Mouse (Mus musculus) MEL (cell line): ENCODE measurements around the gene Olfr790. TPM values are rescaled to one million over a fixed set of nuclear protein-coding genes. Genes with fewer than 3 reads are reported as not detected.

Experiments used
- DNase-seq: peaks from one replicate; pipeline ENCODE4 v3.0.0; 2011; ENCODE audit warnings: low read depth, low spot score
- H3K27ac ChIP-seq: 2 replicates; pipeline ENCODE4 v1.5.1; 2012; ENCODE audit warnings: low read depth, mild to moderate bottlenecking, control low read depth, low read length, moderate library complexity; ENCODE audit not compliant: control insufficient read depth
- H3K27me3 ChIP-seq, 2 experiments: fragments of 150-350 bp in 1 of 2; sonication (generic) in 1 of 2; 2 replicates each; pipeline ENCODE4 v1.6.1; 2012; ENCODE audit warnings: low read length in 2 of 2, mild to moderate bottlenecking in 2 of 2, improper control_type of control experiment in 1 of 2, moderate library complexity in 1 of 2; ENCODE audit not compliant: insufficient read depth in 2 of 2, control insufficient read depth in 1 of 2
- H3K36me3 ChIP-seq, 2 experiments: 2 replicates each; pipeline ENCODE4 v1.6.1; 2012 to 2014; ENCODE audit warnings: low read length in 2 of 2, improper control_type of control experiment in 1 of 2, inconsistent platforms in 1 of 2, mild to moderate bottlenecking in 1 of 2; ENCODE audit not compliant: insufficient read depth in 2 of 2, control insufficient read depth in 1 of 2
- H3K4me1 ChIP-seq, 2 experiments: fragments of 150-350 bp in 1 of 2; sonication (generic) in 1 of 2; 2 replicates each; pipeline ENCODE4 v1.6.1; 2012; ENCODE audit warnings: low read length in 2 of 2, improper control_type of control experiment in 1 of 2, mild to moderate bottlenecking in 1 of 2; ENCODE audit not compliant: insufficient read depth in 2 of 2, control insufficient read depth in 1 of 2
- H3K4me3 ChIP-seq, 2 experiments: fragments of 150-350 bp in 1 of 2; sonication (generic) in 1 of 2; 2 replicates each; pipeline ENCODE4 v1.5.1; 2012; ENCODE audit warnings: low read depth in 2 of 2, low read length in 2 of 2, mild to moderate bottlenecking in 2 of 2, moderate library complexity in 2 of 2, control low read depth in 1 of 2, improper control_type of control experiment in 1 of 2; ENCODE audit not compliant: control insufficient read depth in 1 of 2, insufficient read depth in 1 of 2
- H3K79me2 ChIP-seq: 2 replicates; pipeline ENCODE4 v1.6.1; 2012; ENCODE audit warnings: mild to moderate bottlenecking, low read length, moderate library complexity; ENCODE audit not compliant: control insufficient read depth, poor library complexity, insufficient read depth
- H3K9ac ChIP-seq: 2 replicates; pipeline ENCODE4 v1.6.1; 2012; ENCODE audit warnings: low read depth, mild to moderate bottlenecking, control low read depth, low read length, moderate library complexity; ENCODE audit not compliant: control insufficient read depth, poor library complexity, severe bottlenecking
- H3K9me3 ChIP-seq: fragments of 150-350 bp; sonication (generic); replicated peaks from 2 replicates; pipeline ENCODE4 v1.6.1; 2012; ENCODE audit warnings: mild to moderate bottlenecking, low read length, improper control_type of control experiment, moderate library complexity; ENCODE audit not compliant: insufficient read depth
- CHD1 ChIP-seq: IDR thresholded peaks from 2 replicates; pipeline ENCODE4 v1.6.1; 2012; ENCODE audit warnings: low read depth, mild to moderate bottlenecking, inconsistent platforms, low read length, improper control_type of control experiment
- CTCF ChIP-seq, 3 experiments: IDR thresholded peaks in 2 of 3; conservative IDR thresholded peaks in 1 of 3; 2 replicates each; pipeline ENCODE4 v1.5.1; 2011 to 2012; ENCODE audit warnings: low read length in 3 of 3, low read depth in 2 of 3, mild to moderate bottlenecking in 2 of 3, improper control_type of control experiment in 1 of 3, inconsistent platforms in 1 of 3, mixed read lengths in 1 of 3, moderate library complexity in 1 of 3; ENCODE audit not compliant: control insufficient read depth in 1 of 3, insufficient read depth in 1 of 3, poor library complexity in 1 of 3, severe bottlenecking in 1 of 3
- ELF1 ChIP-seq: IDR thresholded peaks from 2 replicates; pipeline ENCODE4 v1.6.1; 2014; ENCODE audit warnings: low read depth, mild to moderate bottlenecking, inconsistent platforms, low read length, improper control_type of control experiment, moderate library complexity
- ETS1 ChIP-seq: IDR thresholded peaks from 2 replicates; pipeline ENCODE4 v1.6.1; 2012; ENCODE audit warnings: low read depth, mild to moderate bottlenecking, inconsistent platforms, low read length, improper control_type of control experiment, moderate library complexity
- GATA1 ChIP-seq: IDR thresholded peaks from 2 replicates; pipeline ENCODE4 v1.6.1; 2011; ENCODE audit warnings: low read depth, low read length, improper control_type of control experiment
- HCFC1 ChIP-seq: IDR thresholded peaks from 2 replicates; pipeline ENCODE4 v1.6.1; 2012; ENCODE audit warnings: low read depth, mild to moderate bottlenecking, inconsistent platforms, low read length, improper control_type of control experiment, moderate library complexity
- JUND ChIP-seq: IDR thresholded peaks from 2 replicates; pipeline ENCODE4 v1.6.1; 2011; ENCODE audit warnings: low read depth, mild to moderate bottlenecking, improper control_type of control experiment, low read length
- KAT2A ChIP-seq: conservative IDR thresholded peaks from 2 replicates; pipeline ENCODE4 v1.6.1; 2012; ENCODE audit warnings: low read depth, low read length, improper control_type of control experiment, inconsistent platforms
- MAFK ChIP-seq: IDR thresholded peaks from 2 replicates; pipeline ENCODE4 v1.6.1; 2011; ENCODE audit warnings: low read depth, mild to moderate bottlenecking, low read length, improper control_type of control experiment, borderline replicate concordance
- MAX ChIP-seq: IDR thresholded peaks from 2 replicates; pipeline ENCODE4 v1.6.1; 2011; ENCODE audit warnings: low read length, improper control_type of control experiment
- MAZ ChIP-seq: IDR thresholded peaks from 2 replicates; pipeline ENCODE4 v1.6.1; 2012; ENCODE audit warnings: low read depth, mild to moderate bottlenecking, inconsistent platforms, low read length, improper control_type of control experiment
- MXI1 ChIP-seq: IDR thresholded peaks from 2 replicates; pipeline ENCODE4 v1.6.1; 2011; ENCODE audit warnings: mild to moderate bottlenecking, low read depth, low read length, improper control_type of control experiment
- MYB ChIP-seq: IDR thresholded peaks from 2 replicates; pipeline ENCODE4 v1.6.1; 2011; ENCODE audit warnings: mild to moderate bottlenecking, low read depth, low read length, improper control_type of control experiment
- POLR2A ChIP-seq, 2 experiments: IDR thresholded peaks; 2 replicates each; pipeline ENCODE4 v1.6.1; 2011 to 2012; ENCODE audit warnings: low read length in 2 of 2, mild to moderate bottlenecking in 2 of 2, control low read depth in 1 of 2, improper control_type of control experiment in 1 of 2, low read depth in 1 of 2, moderate library complexity in 1 of 2; ENCODE audit not compliant: control insufficient read depth in 1 of 2, insufficient read depth in 1 of 2, poor library complexity in 1 of 2
- RAD21 ChIP-seq: IDR thresholded peaks from 2 replicates; pipeline ENCODE4 v1.6.1; 2011; ENCODE audit warnings: mild to moderate bottlenecking, low read depth, low read length, improper control_type of control experiment
- RCOR1 ChIP-seq: IDR thresholded peaks from 2 replicates; pipeline ENCODE4 v1.6.1; 2012; ENCODE audit warnings: low read depth, mild to moderate bottlenecking, inconsistent platforms, low read length, improper control_type of control experiment
- SIN3A ChIP-seq: IDR thresholded peaks from 2 replicates; pipeline ENCODE4 v1.6.1; 2012; ENCODE audit warnings: low read length, improper control_type of control experiment, inconsistent platforms
- TCF12 ChIP-seq: IDR thresholded peaks from 2 replicates; pipeline ENCODE4 v1.6.1; 2014; ENCODE audit warnings: low read depth, mild to moderate bottlenecking, inconsistent platforms, low read length, improper control_type of control experiment, moderate library complexity
- UBTF ChIP-seq: IDR thresholded peaks from 2 replicates; pipeline ENCODE4 v1.6.1; 2012; ENCODE audit warnings: low read depth, mild to moderate bottlenecking, inconsistent platforms, low read length, improper control_type of control experiment, moderate library complexity, borderline replicate concordance; ENCODE audit not compliant: insufficient read depth
- USF2 ChIP-seq, 2 experiments: IDR thresholded peaks; 2 replicates each; pipeline ENCODE4 v1.6.1; 2011 to 2012; ENCODE audit warnings: improper control_type of control experiment in 2 of 2, low read length in 2 of 2, borderline replicate concordance in 1 of 2, inconsistent platforms in 1 of 2, low read depth in 1 of 2, mild to moderate bottlenecking in 1 of 2; ENCODE audit not compliant: insufficient read depth in 1 of 2
- ZC3H11A ChIP-seq: IDR thresholded peaks from 2 replicates; pipeline ENCODE4 v1.6.1; 2012; ENCODE audit warnings: low read depth, mild to moderate bottlenecking, inconsistent platforms, low read length, improper control_type of control experiment
- ZMIZ1 ChIP-seq: IDR thresholded peaks from 2 replicates; pipeline ENCODE4 v1.6.1; 2012; ENCODE audit warnings: low read depth, mild to moderate bottlenecking, inconsistent platforms, low read length, improper control_type of control experiment, moderate library complexity
- ZNF384 ChIP-seq: IDR thresholded peaks from 2 replicates; pipeline ENCODE4 v1.6.1; 2012; ENCODE audit warnings: low read depth, mild to moderate bottlenecking, inconsistent platforms, low read length, improper control_type of control experiment
- polyA plus RNA-seq, 2 experiments: library from polyadenylated mRNA; stranded (reverse) in 1 of 2; unstranded in 1 of 2; fragments of >175 nt in 1 of 2; fragments of >200 nt in 1 of 2; gene quantifications; 2 replicates each; pipeline versions ENCODE4 v1.2.1 to v1.2.4; 2012; ENCODE audit warnings: low replicate concordance in 2 of 2, low read depth in 1 of 2; ENCODE audit not compliant: insufficient read length in 2 of 2, insufficient read depth in 1 of 2, missing spikeins in 1 of 2
- total RNA-seq: library from RNA; depleted of rRNA; stranded (reverse); fragments of 300-350 nt; gene quantifications from 2 replicates; pipeline ENCODE4 v1.2.3, GENCODE M21; 2012

Olfr790 gene
- total and polyA plus RNA-seq, 3 experiments, result not detected

DNA sequence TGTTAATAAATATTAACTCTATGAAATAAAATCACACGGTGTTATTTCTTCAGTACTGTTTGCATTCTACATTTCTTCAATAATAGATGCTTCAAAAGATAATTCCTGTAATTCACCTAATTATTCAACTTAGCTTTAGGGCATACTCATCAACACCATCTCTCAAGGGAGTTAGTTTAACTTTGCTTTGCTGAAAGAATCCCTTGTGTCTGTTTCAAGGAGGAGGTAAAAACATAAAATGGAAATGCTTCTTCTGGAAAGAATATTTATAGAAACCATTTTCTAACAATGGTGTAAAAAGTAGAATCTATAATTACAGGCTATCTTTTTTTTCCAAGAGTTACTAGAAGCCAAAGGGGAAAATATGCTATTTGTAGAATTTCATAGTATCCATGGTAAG, 40.6 kb downstream of the Olfr790 start, which contains the start of gene Olfr792:
Gene Olfr792 (plus strand): TSS at position 301 of the 400 bp plus-strand sequence.
- H3K4me1 ChIP-seq, result no peaks in the 10 kb centered on the region
- TF ChIP-seq ZC3H11A, result no peak
- TF ChIP-seq MYB, result no peak
- TF ChIP-seq CHD1, result no peak
- TF ChIP-seq MAZ, result no peak
- TF ChIP-seq UBTF, result no peak
- TF ChIP-seq ELF1, result no peak
- no peak for TF ChIP-seq CTCF (IDR thresholded peaks at IDR 0.05 in 2 of 3, conservative IDR thresholded peaks at IDR 0.05 in 1 of 3; ENCODE audit: control insufficient read depth in 1 of 3, insufficient read depth in 1 of 3, low read depth in 2 of 3, low read length in 3 of 3, poor library complexity in 1 of 3, severe bottlenecking in 1 of 3)
- no peak for TF ChIP-seq ETS1
- no peak for TF ChIP-seq ZMIZ1
- no peak for TF ChIP-seq USF2 (IDR thresholded peaks at IDR 0.05; ENCODE audit: borderline replicate concordance in 1 of 2, insufficient read depth in 1 of 2, low read depth in 1 of 2, low read length in 2 of 2)
- TF ChIP-seq TCF12, result no peak
- no peak for TF ChIP-seq MAFK
- TF ChIP-seq ZNF384, result no peak
- no peak for TF ChIP-seq MXI1
- TF ChIP-seq POLR2A (IDR thresholded peaks at IDR 0.05; ENCODE audit: control insufficient read depth in 1 of 2, insufficient read depth in 1 of 2, low read depth in 1 of 2, low read length in 2 of 2, poor library complexity in 1 of 2), result no peak
- TF ChIP-seq RAD21, result no peak
- TF ChIP-seq HCFC1, result no peak
- TF ChIP-seq SIN3A, result no peak
- no peak for TF ChIP-seq JUND
- TF ChIP-seq KAT2A, result no peak
- TF ChIP-seq, all 39 proteins: peak for 0
- no peak within 1 kb of the TSS for H3K4me3 ChIP-seq
- DNase-seq, result no peak
- H3K36me3 ChIP-seq, result no peaks in the 10 kb centered on the region
- H3K27ac ChIP-seq, result no peak within 1 kb of the TSS
- no peak within 1 kb of the TSS for H3K9ac ChIP-seq
- H3K79me2 ChIP-seq, result no peaks in the 10 kb centered on the region
- H3K27me3 ChIP-seq, result no peaks in the 10 kb centered on the region
- no peaks in the 10 kb centered on the region for H3K9me3 ChIP-seq

DNA sequence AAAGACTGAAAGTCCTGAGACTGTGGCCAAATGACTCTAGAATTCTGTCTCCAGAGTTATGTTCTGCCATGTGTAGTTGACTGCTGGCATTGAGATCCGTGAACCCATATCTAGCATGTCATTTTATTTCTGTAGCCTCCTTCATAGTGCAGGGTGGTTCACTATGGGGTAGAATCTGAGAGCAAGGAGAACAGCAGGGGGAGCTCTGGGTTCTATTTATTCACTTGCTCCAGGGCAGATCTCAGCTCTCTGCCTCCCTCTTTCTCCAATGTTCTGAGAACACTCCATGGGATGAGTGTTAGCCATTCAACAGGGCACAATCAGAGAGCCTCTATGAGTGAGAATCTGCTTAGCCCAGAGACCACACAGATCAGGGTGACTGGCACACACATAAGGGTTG, 51.1 kb downstream of the Olfr790 start:
- no peak for DNase-seq
- no peaks in the 10 kb centered on the region for H3K36me3 ChIP-seq
- no peak overlapping the region for H3K27ac ChIP-seq

More for the DNA sequence above, 51.1 kb downstream of the Olfr790 start:
- Histone ChIP-seq H3K9ac (no peak overlapping the region), H3K79me2 (no peaks in the 10 kb centered on the region), H3K4me1 (no peaks in the 10 kb centered on the region), H3K27me3 (no peaks in the 10 kb centered on the region), H3K4me3 (no peak overlapping the region), H3K9me3 (no peaks in the 10 kb centered on the region)
- TF ChIP-seq CTCF (IDR thresholded peaks at IDR 0.05 in 2 of 3, conservative IDR thresholded peaks at IDR 0.05 in 1 of 3; ENCODE audit: control insufficient read depth in 1 of 3, insufficient read depth in 1 of 3, low read depth in 2 of 3, low read length in 3 of 3, poor library complexity in 1 of 3, severe bottlenecking in 1 of 3) (no peak), MAZ (no peak), RCOR1 (no peak), MAX (no peak), GATA1 (no peak), MAFK (no peak)
